Mouse (Mus musculus): ENCODE results near the gene Zdhhc9. TPM values are rescaled to one million over a fixed set of nuclear protein-coding genes. Genes with fewer than 3 reads are reported as not detected.

Zdhhc9 gene
- polyA plus RNA-seq, 1 experiment from 2014 or later: 9.0 TPM

GRCm38 (mm10) chrX:48207761-48208487, 754 bp downstream of the Zdhhc9 start:
- Histone ChIP-seq H3K27me3 (ENCODE audit: control insufficient read depth, insufficient read depth, low read depth, low read length) (no peaks in the 10 kb centered on the region), H3K4me2 (ENCODE audit: low read length) (peak overlapping the region; percentile 62), H3K4me3 (ENCODE audit: low read depth, low read length) (peak overlapping the region; percentile 61), H3K27ac (ENCODE audit: low read length) (peak overlapping the region; percentile 80), H3K4me1 (ENCODE audit: control insufficient read depth, insufficient read depth, low read length) (peaks cover 19% of the 10 kb centered on the region), H3K9me3 (replicated peaks; ENCODE audit: control insufficient read depth, low read length, poor library complexity, severe bottlenecking) (no peaks in the 10 kb centered on the region), H3K36me3 (ENCODE audit: control insufficient read depth, insufficient read depth, low read length) (no peaks in the 10 kb centered on the region), H3K9ac (ENCODE audit: low read depth, low read length) (peak overlapping the region; percentile 73)
- peak; percentile 90 for ATAC-seq
- WGBS: 12% methylated on average over 35 of the region's 36 CpGs

GRCm38 (mm10) chrX:48204469-48204868, 4.2 kb downstream of the Zdhhc9 start:
- Histone ChIP-seq H3K9ac (ENCODE audit: low read depth, low read length) (no peak overlapping the region), H3K4me1 (ENCODE audit: control insufficient read depth, insufficient read depth, low read length) (peaks cover 19% of the 10 kb centered on the region), H3K27ac (ENCODE audit: low read length) (no peak overlapping the region), H3K27me3 (ENCODE audit: control insufficient read depth, insufficient read depth, low read depth, low read length) (no peaks in the 10 kb centered on the region), H3K4me3 (ENCODE audit: low read depth, low read length) (no peak overlapping the region), H3K36me3 (ENCODE audit: control insufficient read depth, insufficient read depth, low read length) (no peaks in the 10 kb centered on the region), H3K9me3 (replicated peaks; ENCODE audit: control insufficient read depth, low read length, poor library complexity, severe bottlenecking) (no peaks in the 10 kb centered on the region), H3K4me2 (ENCODE audit: low read length) (no peak overlapping the region; the same call in 1 of the 2 replicates)
- WGBS: 83% methylated on average over 6 of the region's 6 CpGs
- ATAC-seq: no peak

- Histone ChIP-seq H3K27me3 (ENCODE audit: control insufficient read depth, insufficient read depth, low read depth, low read length) (no peaks in the 10 kb centered on the region), H3K36me3 (ENCODE audit: control insufficient read depth, insufficient read depth, low read length) (no peaks in the 10 kb centered on the region), H3K9ac (ENCODE audit: low read depth, low read length) (no peak overlapping the region), H3K27ac (ENCODE audit: low read length) (no peak overlapping the region), H3K4me1 (ENCODE audit: control insufficient read depth, insufficient read depth, low read length) (peaks cover 19% of the 10 kb centered on the region), H3K4me3 (ENCODE audit: low read depth, low read length) (no peak overlapping the region), H3K4me2 (ENCODE audit: low read length) (no peak overlapping the region), H3K9me3 (replicated peaks; ENCODE audit: control insufficient read depth, low read length, poor library complexity, severe bottlenecking) (no peaks in the 10 kb centered on the region)
- 87% methylated on average over 7 of the region's 7 CpGs for WGBS
- ATAC-seq: no peak
Measured at GRCm38 (mm10) chrX:48203763-48204162, 4.9 kb downstream of the Zdhhc9 start.

GRCm38 (mm10) chrX:48202995-48203394, 5.7 kb downstream of the Zdhhc9 start:
- no peak overlapping the region for H3K27ac ChIP-seq (ENCODE audit: low read length)
- H3K9me3 ChIP-seq (replicated peaks; ENCODE audit: control insufficient read depth, low read length, poor library complexity, severe bottlenecking): no peaks in the 10 kb centered on the region
- ATAC-seq: no peak
- no peak overlapping the region for H3K9ac ChIP-seq (ENCODE audit: low read depth, low read length)
- H3K27me3 ChIP-seq (ENCODE audit: control insufficient read depth, insufficient read depth, low read depth, low read length): no peaks in the 10 kb centered on the region
- WGBS: 69% methylated on average over 4 of the region's 4 CpGs
- no peak overlapping the region for H3K4me3 ChIP-seq (ENCODE audit: low read depth, low read length)
- H3K4me2 ChIP-seq (ENCODE audit: low read length): no peak overlapping the region
- peaks cover 19% of the 10 kb centered on the region for H3K4me1 ChIP-seq (ENCODE audit: control insufficient read depth, insufficient read depth, low read length)
- H3K36me3 ChIP-seq (ENCODE audit: control insufficient read depth, insufficient read depth, low read length): no peaks in the 10 kb centered on the region

GRCm38 (mm10) chrX:48202436-48202835, 6.2 kb downstream of the Zdhhc9 start:
- H3K4me2 ChIP-seq (ENCODE audit: low read length): no peak overlapping the region
- 85% methylated on average over 7 of the region's 7 CpGs for WGBS
- no peak for ATAC-seq
- H3K4me3 ChIP-seq (ENCODE audit: low read depth, low read length): no peak overlapping the region
- H3K36me3 ChIP-seq (ENCODE audit: control insufficient read depth, insufficient read depth, low read length): no peaks in the 10 kb centered on the region
- H3K27me3 ChIP-seq (ENCODE audit: control insufficient read depth, insufficient read depth, low read depth, low read length): no peaks in the 10 kb centered on the region
- H3K4me1 ChIP-seq (ENCODE audit: control insufficient read depth, insufficient read depth, low read length): peaks cover 19% of the 10 kb centered on the region
- no peaks in the 10 kb centered on the region for H3K9me3 ChIP-seq (replicated peaks; ENCODE audit: control insufficient read depth, low read length, poor library complexity, severe bottlenecking)
- H3K27ac ChIP-seq (ENCODE audit: low read length): no peak overlapping the region
- no peak overlapping the region for H3K9ac ChIP-seq (ENCODE audit: low read depth, low read length)

- Histone ChIP-seq H3K27me3 (ENCODE audit: control insufficient read depth, insufficient read depth, low read depth, low read length) (no peaks in the 10 kb centered on the region), H3K4me3 (ENCODE audit: low read depth, low read length) (no peak overlapping the region), H3K9me3 (replicated peaks; ENCODE audit: control insufficient read depth, low read length, poor library complexity, severe bottlenecking) (no peaks in the 10 kb centered on the region), H3K9ac (ENCODE audit: low read depth, low read length) (no peak overlapping the region), H3K36me3 (ENCODE audit: control insufficient read depth, insufficient read depth, low read length) (no peaks in the 10 kb centered on the region), H3K4me1 (ENCODE audit: control insufficient read depth, insufficient read depth, low read length) (peaks cover 18% of the 10 kb centered on the region), H3K4me2 (ENCODE audit: low read length) (no peak overlapping the region), H3K27ac (ENCODE audit: low read length) (no peak overlapping the region)
- 83% methylated on average over 7 of the region's 7 CpGs for WGBS
- no peak for ATAC-seq
Measured at GRCm38 (mm10) chrX:48201973-48202372, 6.7 kb downstream of the Zdhhc9 start.

GRCm38 (mm10) chrX:48200699-48201098, 8.0 kb downstream of the Zdhhc9 start:
- no peak overlapping the region for H3K4me2 ChIP-seq (ENCODE audit: low read length)
- no peaks in the 10 kb centered on the region for H3K9me3 ChIP-seq (replicated peaks; ENCODE audit: control insufficient read depth, low read length, poor library complexity, severe bottlenecking)
- WGBS: 87% methylated on average over 3 of the region's 3 CpGs
- H3K27ac ChIP-seq (ENCODE audit: low read length): no peak overlapping the region
- no peaks in the 10 kb centered on the region for H3K27me3 ChIP-seq (ENCODE audit: control insufficient read depth, insufficient read depth, low read depth, low read length)
- no peaks in the 10 kb centered on the region for H3K36me3 ChIP-seq (ENCODE audit: control insufficient read depth, insufficient read depth, low read length)
- H3K9ac ChIP-seq (ENCODE audit: low read depth, low read length): no peak overlapping the region
- ATAC-seq: no peak
- H3K4me1 ChIP-seq (ENCODE audit: control insufficient read depth, insufficient read depth, low read length): peaks cover 9% of the 10 kb centered on the region
- H3K4me3 ChIP-seq (ENCODE audit: low read depth, low read length): no peak overlapping the region

- Histone ChIP-seq H3K27ac (ENCODE audit: low read length) (no peak overlapping the region), H3K9ac (ENCODE audit: low read depth, low read length) (no peak overlapping the region), H3K4me2 (ENCODE audit: low read length) (no peak overlapping the region), H3K9me3 (replicated peaks; ENCODE audit: control insufficient read depth, low read length, poor library complexity, severe bottlenecking) (no peaks in the 10 kb centered on the region), H3K4me3 (ENCODE audit: low read depth, low read length) (no peak overlapping the region), H3K4me1 (ENCODE audit: control insufficient read depth, insufficient read depth, low read length) (peaks cover 2% of the 10 kb centered on the region; the same call in 1 of the 2 replicates), H3K36me3 (ENCODE audit: control insufficient read depth, insufficient read depth, low read length) (no peaks in the 10 kb centered on the region), H3K27me3 (ENCODE audit: control insufficient read depth, insufficient read depth, low read depth, low read length) (no peaks in the 10 kb centered on the region)
- WGBS: 92% methylated on average over 2 of the region's 2 CpGs
- ATAC-seq: no peak
Measured at GRCm38 (mm10) chrX:48199026-48199425, 9.7 kb downstream of the Zdhhc9 start.

- Histone ChIP-seq H3K4me3 (ENCODE audit: low read depth, low read length) (no peak overlapping the region), H3K27ac (ENCODE audit: low read length) (no peak overlapping the region), H3K36me3 (ENCODE audit: control insufficient read depth, insufficient read depth, low read length) (no peaks in the 10 kb centered on the region), H3K27me3 (ENCODE audit: control insufficient read depth, insufficient read depth, low read depth, low read length) (no peaks in the 10 kb centered on the region), H3K4me1 (ENCODE audit: control insufficient read depth, insufficient read depth, low read length) (no peaks in the 10 kb centered on the region), H3K9ac (ENCODE audit: low read depth, low read length) (no peak overlapping the region), H3K9me3 (replicated peaks; ENCODE audit: control insufficient read depth, low read length, poor library complexity, severe bottlenecking) (no peaks in the 10 kb centered on the region), H3K4me2 (ENCODE audit: low read length) (no peak overlapping the region)
- no peak for ATAC-seq
- 82% methylated on average over 3 of the region's 3 CpGs for WGBS
Measured at GRCm38 (mm10) chrX:48197856-48198255, 10.8 kb downstream of the Zdhhc9 start.
